Mouse (Mus musculus) cerebellum, adult 18-20 months (tissue): ENCODE measurements at regions not wholly inside any gene's neighbourhood (a gene's known extent, or its start where the extent isn't known, plus 50 kb on each side); places are given as distances from the start of the nearest gene placed in this dataset.

Experiments
- DNase-seq, 2 experiments: peaks; one replicate each; pipeline ENCODE4 v3.0.0; 2021

DNA sequence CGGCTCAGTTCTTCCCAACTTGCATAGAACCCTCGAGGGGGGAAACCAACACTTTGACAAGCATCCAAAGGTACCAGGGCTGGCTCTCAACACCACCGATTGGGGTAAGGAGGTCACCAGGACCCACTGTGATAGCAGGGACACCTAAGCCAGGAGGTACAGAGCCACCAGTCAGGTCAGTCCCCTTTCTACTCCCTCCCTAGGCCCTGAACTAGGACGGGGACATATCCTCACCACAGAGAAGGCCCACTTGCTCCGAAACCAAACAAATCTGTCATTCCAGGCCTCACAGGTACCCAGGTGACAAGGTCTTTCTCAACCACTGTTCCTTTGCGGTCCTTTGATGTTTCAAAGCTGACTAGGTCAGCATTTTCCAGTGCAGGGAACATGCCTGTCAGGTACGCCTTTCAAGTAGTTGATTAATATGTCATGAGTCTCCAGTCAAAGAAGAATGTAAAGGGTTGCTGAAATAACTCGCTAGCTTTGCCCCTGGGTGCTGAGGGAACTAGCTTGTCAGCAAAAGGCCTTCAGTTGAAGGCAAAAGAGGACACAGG, 95.4 kb downstream of the Zfp36l1 start:
- DNase-seq = no peak

DNA sequence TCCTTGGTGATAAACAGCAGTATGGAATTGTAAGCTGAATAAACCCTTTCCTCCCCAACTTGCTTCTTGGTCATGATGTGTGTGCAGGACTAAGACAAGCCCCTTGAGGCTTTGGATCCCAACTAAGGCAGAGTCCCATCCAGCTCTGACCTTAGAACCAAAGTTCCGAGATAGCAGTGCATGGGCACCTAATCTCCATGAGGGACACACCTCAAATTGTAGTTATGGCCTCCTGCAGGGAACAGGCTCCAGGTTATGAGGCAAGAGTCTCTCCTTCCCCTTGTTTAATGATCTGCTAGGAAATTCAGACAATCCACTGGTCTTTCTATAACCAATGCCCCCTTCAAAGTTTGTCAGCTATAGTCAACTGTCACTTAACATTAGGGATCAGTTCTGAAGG, 96.9 kb downstream of the Zfp36l1 start:
- DNase-seq = no peak

DNA sequence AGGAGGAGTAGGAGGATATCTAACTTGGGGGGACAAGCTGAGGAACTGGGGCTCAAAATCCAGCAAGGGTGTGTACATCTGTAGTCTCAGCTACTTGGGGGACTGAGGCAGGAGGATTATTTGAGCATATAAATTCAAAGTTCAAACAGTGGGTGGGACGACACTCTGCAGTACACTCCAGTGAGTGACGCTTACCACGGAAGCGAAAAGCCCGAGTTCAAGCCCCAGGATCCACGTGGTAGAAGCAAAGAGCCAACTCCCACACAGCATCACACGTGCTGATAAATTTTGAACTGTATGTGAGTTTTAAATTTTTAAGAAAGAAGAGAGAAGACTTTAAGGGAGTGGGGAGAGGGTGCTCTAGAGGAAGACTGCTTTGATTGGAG, 98.2 kb downstream of the Zfp36l1 start:
- DNase-seq = no peak

DNA sequence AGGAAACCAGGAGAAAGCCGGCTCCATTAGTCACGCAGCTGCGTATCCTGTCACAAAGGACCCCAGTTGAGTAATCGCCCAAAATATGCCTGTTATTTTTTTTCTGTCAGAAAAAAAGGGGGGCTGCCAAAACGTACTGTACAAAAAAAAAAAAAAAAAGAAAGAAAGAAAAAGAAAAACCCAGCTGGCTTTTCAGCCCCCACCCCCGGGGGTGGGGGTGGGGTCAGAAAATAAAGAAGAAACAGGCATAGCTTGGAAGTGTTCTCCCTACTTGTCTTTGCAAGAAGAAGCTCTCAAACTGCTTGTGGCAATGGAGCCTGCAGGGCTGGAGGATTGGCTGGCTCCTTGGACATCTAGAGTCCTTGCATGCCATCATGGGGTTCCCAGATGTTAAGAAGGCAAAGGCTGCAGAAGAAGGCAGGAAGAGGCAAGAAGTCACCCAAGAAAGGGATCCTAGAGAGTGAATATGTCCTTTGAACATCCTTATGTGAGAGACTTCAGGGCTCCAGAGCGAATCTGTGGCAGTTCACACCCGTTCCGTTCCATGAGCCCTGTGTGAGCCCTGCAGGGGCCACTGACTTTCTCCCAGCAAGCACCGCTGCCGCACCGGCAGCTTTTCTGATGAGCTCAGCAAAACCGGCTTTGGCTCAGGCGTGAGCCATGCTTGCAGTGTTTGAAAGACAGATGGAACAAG, 98.8 kb downstream of the Zfp36l1 start:
- DNase-seq = no peak

DNA sequence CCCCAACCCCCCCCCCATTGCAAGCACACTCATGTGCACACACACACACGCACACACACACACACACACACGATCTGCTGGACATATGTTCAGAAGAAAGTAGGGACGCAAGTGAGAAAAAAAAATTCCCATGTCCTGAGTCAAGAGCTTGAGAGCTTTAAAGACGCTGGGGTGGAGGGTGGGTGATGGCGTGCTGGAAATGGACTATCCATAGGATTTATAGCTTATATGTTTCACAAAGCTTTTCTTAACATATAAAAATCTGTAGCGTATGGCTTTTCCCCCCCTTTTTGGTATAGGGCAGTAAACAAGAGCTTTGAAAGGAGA, 99.3 kb downstream of the Zfp36l1 start:
- no peak for DNase-seq

DNA sequence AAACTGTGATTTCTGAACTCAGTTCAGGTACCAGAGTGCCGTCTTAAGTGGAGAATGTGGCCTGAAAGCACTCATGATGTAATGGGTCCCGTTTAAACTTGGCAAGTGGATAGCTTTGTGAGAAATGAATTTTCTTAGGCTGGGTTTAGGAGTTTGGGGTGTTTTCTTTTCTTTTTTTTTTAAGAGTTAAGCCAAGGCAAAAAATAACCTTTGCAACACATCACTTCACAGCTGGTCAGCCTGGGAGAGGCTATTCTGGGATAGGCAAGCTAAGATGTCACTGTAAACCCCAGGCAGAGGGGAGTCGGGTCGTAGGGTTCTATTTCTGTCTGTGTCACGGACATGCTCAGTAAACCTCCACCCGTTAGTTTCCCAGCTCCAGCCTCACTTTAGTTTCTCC, 100.9 kb downstream of the Zfp36l1 start:
- no peak for DNase-seq

DNA sequence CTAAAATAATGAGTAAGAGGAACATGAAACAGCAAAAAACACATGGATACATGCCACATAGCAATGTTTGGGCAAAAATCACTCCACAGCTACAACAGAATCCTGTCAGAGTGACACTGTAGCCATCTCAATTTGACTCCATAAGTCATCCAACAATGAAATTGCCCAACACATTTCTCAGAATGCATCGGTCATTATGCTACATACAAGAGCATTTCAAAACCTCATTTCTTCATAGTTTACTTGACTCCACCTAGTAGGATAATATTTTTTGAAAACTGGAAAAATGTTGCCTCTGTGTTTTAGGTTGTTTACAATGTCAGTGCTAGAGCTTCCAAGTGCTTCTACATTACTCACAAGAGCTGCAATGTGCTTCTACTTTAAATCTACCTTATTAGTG, 101.9 kb downstream of the Zfp36l1 start:
- no peak for DNase-seq

DNA sequence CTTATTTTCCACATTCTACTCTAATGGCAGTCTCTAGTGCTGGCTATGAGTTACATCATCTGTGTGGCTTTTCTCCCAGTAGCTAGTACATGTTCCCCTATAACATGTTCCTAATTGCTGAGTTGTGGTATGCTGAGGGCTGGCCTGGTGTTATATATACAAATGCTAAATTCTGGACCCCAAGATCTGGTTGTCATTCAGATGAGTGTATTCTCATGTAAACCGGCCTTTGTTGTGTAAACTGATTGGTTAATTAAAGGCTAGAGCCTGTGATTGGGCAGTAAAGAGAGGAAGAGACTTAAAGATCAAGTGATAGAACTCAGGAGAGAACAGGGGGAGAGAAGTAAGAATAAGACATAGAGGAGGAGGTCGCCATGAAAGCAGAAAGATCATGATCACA, 102.6 kb downstream of the Zfp36l1 start:
- DNase-seq = no peak

DNA sequence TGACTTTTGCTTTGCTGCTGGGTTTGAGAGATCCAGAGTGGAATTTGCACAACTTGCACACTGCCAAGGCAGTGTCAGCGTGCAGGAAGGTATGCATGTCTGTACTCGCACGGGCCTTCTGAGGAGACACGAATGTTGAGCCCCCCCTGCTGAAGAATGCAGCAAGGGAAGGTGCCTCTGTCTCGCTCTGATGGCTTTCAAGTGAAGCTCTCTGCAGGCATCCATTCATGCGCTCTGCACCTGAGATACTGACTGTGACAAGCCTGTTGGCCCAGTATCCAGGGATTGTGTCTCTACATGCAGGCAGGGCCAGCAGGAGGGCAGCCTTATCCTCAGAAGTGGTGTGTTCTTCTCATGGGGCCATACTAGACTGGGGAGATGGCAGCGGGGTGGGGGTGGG, 105.0 kb downstream of the Zfp36l1 start:
- no peak for DNase-seq

DNA sequence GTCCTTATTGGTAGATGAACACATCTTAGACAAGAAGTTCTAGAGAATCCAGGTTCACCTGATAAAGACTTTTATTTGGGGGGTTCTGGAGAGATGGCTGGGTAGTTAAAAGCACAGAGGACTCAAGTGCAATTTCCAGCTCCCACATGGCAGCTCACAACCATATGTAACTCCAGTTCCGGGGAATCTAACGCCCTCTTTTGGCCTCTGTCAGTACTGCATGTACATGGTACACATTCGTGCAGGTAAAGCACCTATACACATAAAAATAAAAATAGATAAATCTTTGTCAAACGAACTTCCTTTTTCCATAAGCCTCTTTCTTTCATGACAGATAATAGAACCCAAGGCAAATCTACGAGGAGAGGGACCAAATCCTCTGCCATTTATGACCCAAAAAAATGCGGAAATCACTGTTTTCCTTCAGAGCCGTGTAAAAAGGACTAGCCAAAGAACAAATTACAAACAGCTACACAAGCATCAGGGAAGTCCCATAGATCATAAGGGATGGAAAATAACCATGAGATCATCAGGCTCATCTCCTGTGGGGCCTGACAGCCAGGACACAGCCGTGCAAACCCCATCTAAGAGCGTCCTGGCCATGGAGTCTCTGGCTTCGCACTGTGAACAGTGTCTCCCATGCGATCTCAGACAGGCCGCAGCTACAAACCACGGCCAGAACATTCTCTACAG, 107.4 kb downstream of the Zfp36l1 start:
- no peak for DNase-seq

DNA sequence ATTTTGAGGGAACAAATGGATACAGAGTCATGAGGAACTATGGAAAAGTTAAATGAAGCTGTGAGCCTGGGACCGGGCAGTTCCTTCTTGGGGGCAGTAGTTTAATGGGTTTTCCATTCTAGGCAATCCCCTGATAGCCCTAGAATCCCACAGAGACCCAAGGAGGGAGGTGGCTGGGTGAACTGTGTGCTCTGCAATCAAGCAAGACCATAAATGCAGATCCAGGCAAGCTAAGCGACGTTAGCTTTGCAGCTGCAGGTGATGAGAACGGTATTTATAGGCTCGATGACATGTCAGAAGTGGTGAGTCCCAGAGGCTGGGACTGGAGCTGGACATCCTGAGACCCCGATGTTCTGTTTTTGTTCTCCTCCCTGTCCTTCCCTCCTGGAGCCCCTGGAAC, 108.2 kb downstream of the Zfp36l1 start:
- DNase-seq = no peak

DNA sequence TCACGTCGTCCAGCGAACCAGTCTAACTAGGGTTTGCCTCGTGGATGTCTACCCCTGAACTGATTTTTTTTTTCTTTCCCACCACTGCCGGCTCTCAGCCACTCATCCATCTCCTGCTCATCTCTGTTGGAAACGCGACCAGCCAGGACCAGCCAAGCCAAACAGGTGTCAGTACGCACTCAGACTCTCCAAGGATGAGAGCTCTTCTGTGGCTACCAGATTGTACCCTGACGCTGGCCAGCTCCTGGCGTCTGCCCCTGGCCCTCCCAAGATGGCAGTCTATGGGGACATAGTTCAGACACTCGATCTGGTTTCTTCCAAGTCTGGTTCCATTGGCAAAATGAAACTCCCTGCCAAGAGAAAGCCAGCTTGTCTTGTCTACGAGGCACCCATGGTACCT, 109.3 kb downstream of the Zfp36l1 start:
- DNase-seq = no peak

DNA sequence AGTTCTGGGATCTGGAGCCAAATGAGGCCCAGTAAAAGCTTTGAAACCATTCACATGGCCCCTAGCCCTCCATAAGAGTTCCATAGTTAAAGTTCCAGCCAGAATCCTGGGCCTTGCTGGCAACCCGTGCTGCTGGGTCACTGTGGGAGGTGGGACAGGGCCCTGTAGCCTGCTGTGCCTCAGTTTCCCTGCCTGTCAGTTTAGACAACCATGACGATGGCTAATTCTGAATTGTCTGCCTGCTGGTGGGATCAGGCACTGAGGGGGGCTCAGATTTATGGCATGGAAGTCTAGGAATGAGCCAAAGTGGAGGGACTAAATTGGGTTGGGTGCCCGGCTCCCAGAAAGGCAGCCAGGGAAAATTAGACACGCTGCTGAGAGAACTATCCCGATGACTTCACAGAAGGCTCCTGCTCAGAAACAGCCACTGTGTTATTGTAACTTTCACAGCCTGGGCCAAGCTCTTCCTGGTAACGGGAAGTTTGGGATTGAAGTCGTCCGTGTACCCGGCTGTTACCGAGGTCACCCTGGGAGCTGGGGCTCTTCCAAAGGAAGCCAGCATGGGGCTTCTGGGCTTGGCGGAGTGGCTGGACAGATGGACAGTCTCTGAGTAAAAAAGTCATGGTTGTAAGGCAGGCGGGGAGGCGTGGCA, 110.2 kb downstream of the Zfp36l1 start:
- peak; percentile 15 to 21 for DNase-seq

DNA sequence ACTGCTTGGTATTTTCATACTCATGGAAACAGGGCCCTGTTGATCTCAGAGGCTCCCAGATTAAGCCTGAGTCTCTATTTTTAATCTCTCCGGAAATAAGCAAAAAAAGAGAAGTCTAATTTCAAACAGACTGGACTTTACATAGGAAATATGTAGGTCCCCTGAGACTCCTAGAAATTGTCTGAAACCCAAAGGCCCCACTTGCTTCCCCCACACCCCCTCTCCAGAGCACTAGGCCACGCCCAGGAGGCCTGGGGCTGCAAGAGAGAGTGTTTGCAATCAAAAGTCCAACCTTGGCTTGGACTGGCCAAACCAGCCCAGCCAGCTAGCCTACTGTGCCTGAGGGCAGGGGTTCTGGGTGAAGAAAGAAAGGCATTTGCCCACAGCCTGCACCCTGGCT, 111.0 kb downstream of the Zfp36l1 start:
- no peak for DNase-seq

DNA sequence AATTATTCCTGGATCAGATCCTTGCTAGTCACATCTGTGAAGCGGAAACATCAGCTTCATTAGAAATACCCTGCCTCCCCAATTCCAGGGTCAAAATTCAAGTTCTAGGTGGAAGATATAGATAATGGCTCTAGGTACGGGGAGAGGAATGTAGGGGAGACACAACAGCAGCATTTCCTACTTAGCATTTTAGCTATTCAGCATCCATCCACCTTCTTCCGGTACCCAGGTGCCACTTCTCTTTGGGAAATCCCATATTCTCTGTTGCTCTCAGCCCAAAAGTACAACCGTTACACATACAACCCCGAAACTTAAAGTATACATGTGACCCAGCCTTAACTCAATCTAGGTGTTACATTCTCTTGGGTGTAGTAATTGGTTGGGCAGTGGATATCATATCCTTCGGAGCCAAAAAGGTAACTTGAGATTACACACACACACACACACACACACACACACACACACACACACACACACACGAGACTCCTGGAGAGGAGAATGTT, 112.9 kb downstream of the Zfp36l1 start:
- DNase-seq = no peak

DNA sequence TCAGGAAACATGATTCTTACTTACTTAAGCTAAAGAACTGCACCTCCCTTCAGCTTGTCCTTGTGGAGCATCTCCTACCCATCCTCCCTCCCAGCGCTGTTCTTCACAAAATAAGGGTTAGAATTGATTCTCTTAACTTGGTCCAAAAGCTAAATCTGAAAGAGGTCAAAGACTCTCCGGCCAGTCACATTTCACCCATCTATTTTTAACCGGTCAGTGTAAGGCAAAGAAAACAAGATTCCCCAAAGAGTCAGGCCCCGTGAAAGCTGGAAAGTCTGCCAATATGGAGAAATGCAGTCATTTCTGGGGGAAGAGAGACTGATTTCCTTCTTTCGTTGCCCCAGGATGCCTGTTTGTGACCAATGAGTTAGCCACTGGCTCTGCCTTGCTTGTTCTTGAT, 114.0 kb downstream of the Zfp36l1 start:
- no peak for DNase-seq

DNA sequence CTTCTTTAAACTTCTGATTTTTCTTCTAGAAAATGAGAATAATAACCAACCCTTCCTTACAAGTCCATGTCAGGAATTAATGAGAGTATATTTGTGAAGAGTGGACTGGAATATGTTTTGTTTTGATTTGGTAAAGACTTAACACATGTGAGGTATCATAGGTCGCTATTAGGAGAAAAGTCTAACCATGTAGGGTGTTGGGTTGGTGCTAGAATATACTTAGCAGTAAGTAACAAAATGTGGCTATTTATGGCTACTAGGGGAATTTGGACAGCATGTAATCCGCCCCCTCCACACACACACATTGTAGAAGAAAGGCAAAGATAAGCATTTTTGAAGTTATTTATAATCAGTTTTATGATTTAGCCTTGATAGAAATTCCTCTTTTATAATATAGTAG, 114.5 kb downstream of the Zfp36l1 start:
- no peak for DNase-seq

DNA sequence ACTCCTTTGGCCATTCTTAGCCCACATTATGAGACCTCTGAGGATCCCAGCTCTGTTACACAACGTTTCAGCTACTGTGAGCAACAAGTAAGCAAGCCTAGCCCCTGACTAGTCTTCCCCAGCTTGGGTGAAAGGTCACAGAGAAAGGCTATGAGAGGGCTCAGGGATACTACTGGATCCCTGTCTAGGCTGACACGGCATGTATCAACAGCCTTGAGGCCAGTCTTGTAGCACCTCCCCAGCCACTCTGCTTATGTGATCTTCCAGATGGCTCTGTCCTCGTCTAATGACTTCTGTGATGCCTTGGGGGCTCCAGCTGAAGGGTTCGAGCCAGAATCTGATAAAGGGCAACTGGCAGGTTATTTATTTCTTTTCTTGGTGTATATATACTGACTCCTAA, 115.6 kb downstream of the Zfp36l1 start:
- no peak for DNase-seq

DNA sequence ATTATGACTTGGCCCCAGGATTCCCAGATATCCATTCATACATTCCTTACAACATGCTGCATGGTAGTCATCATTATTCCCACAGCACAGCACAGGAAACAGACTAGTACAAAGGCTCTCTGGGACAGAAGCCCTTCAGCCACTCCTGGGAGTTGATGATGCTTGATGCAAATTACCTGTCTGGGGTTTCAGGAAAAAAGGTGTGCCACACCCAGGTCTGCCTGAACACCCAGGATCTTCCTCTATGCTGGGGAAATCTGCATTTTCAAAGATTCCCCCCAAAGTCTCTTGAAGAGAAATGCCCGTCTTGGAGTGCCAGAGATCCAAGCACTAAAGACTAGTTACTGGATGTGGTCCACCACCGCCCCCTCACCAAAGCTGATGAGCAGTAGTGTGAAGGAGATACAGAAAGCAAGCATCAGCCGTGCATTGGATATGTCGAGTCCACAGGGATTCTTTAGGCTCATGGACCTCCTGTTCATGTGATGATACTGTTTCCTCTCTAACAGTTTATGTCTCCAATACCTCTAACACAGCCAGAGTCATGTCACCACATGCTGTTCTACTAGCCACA, 117.2 kb downstream of the Zfp36l1 start:
- DNase-seq = no peak

DNA sequence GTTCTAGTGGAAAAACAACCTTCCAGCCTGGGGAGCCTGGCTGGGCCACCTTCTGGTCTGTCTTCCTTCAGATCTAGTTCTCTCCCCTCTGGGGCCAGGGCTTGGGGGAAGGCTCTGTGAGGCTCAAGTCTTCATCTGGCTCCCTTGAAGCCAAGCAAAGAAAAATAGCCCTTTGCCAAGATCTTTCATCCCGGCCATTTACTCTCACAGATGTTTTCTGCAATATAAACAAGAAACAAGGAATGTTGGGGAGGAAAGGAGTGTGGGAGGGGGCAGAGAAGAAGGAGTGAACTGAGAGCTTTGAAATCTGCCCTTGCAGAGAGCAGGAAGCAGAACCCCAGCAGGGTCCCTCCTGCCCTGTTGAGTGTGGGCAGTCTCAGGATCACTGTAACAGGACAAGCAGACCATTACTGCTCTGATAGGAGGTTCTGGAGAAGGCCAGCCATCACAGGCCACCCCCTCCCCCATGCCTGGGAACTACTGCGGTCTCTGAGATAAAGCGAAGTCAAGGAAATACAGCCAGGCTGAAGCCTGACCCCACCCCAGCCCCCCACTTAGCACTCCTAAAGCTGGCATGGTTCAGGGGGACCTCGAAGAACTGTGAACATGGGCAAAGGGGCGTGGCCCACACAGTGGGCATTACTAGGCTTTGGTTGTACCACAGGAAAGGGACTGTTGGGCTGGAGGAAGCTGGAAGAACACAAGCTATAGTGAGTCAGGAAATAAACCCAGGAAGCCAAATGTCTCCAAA, 118.8 kb downstream of the Zfp36l1 start:
- no peak for DNase-seq

DNA sequence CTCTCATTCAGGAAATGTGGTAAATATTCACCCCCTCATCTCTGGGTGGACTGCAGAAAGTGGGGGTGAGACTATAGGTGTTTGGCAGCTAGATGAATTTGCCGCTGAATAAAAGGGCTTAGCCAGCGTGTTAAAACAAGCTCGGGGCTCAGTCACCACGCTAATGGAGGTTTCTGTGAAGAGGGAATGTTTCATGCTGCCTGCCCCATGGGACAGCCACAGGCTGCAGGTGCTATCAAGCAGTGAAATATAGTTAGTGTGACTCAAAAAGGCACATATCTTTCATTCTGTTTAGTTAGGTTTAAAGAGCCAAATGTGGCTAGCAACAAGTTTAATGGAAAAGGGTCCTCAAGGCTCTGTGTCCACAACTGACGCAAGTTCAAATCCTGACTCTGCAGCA, 121.5 kb downstream of the Zfp36l1 start:
- no peak for DNase-seq

DNA sequence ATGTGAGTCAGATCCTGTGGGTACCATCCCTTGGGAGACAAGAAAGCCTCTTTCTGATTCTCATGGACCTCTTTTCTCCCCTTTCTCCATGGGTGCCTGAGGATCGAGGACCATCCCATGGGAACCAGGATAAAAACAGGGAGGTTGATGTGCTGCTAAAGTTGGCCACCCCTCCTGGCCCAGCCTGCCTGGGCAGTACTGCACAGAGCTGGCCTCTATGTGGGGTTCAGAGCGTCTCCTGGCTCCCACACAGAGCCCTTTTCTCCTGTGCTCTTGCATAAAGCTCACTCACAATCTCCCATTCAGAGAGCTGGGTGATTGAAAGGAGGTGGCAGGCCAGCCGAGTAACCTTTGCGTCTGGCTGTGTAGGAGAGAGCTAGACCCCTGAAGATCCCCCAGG, 122.1 kb downstream of the Zfp36l1 start:
- no peak for DNase-seq

DNA sequence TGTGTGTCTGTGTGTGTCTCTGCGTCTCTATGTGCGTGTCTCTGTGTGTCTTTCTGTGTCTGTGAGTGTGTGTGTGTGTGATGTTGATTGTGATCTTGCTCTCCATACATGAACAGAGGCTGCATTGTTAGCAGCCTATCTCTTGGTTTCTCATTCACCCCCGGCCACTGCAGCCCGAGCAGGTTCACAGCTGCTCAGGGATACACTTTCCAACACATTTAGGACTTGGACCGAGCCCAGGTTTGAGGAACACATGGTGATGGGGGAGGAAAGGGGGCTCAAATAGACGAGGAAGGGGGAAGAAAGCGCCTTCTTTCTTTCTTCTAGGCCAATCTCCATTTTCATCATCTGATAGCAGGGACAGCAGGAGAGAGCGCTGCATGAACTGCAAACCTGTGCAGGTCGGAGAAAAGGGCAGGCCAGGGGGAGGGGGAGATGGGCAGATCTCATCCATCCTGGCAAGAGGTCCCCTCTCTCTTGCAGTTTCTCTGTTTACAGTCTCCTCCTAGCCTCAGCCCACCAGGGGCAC, 123.2 kb downstream of the Zfp36l1 start:
- DNase-seq = no peak
